Mouse (Mus musculus) hindbrain, embryonic 15.5 days (tissue): ENCODE measurements around the gene Ggta1. TPM values are rescaled to one million over a fixed set of nuclear protein-coding genes. Genes with fewer than 3 reads are reported as not detected.
A peak's percentile ranks its signal among the peaks of the same experiment; 100 is the strongest.

ENCODE experiments used
- ATAC-seq: fragments of 200-750 bp; cut with Nextera tagmentation; 2 replicates; pipeline ENCODE4 v1.8.0; 2017; ENCODE audit warnings: low read depth, moderate number of reproducible peaks, moderate TSS enrichment; ENCODE audit not compliant: low FRiP score
- H3K27ac ChIP-seq: fragments of 300-500 bp; sonication (generic); replicated peaks from 2 replicates; pipeline ENCODE4 v1.5.1; 2015; ENCODE audit warnings: mild to moderate bottlenecking, inconsistent platforms
- H3K27me3 ChIP-seq: fragments of 300-500 bp; sonication (generic); 2 replicates; pipeline ENCODE4 v1.6.1; 2015; ENCODE audit warnings: control low read depth, inconsistent platforms
- H3K36me3 ChIP-seq: fragments of 300-500 bp; sonication (generic); 2 replicates; pipeline ENCODE4 v1.6.1; 2015; ENCODE audit warnings: control low read depth, inconsistent platforms
- H3K4me1 ChIP-seq: fragments of 300-500 bp; sonication (generic); replicated peaks from 2 replicates; pipeline ENCODE4 v1.6.1; 2015; ENCODE audit warnings: control low read depth, inconsistent platforms
- H3K4me2 ChIP-seq: fragments of 300-500 bp; sonication (generic); 2 replicates; pipeline ENCODE4 v1.6.1; 2015; ENCODE audit warnings: moderate library complexity, mild to moderate bottlenecking, inconsistent platforms
- H3K4me3 ChIP-seq: fragments of 300-500 bp; sonication (generic); 2 replicates; pipeline ENCODE4 v1.5.1; 2015; ENCODE audit warnings: mild to moderate bottlenecking, inconsistent platforms
- H3K9ac ChIP-seq: fragments of 300-500 bp; sonication (generic); 2 replicates; pipeline ENCODE4 v1.6.1; 2015; ENCODE audit warnings: inconsistent platforms
- H3K9me3 ChIP-seq: fragments of 300-500 bp; sonication (generic); 2 replicates; pipeline ENCODE4 v1.6.1; 2016; ENCODE audit warnings: control low read depth, inconsistent platforms
- WGBS: fragments of 180-500 bp; shearing (Covaris S2); methylation state at CpG from one replicate; pipeline ENCODE4 v1.1.7; 2015; 5-methylcytosine and 5-hydroxymethylcytosine counted together
- polyA plus RNA-seq: library from polyadenylated mRNA; unstranded; fragments of >200 nt; fragmentation: Nextera tagmentation; extraction: Ambion mirVana; gene quantifications from 2 replicates; pipeline ENCODE4 v1.2.1, GENCODE M21; 2015

Ggta1 gene
- polyA plus RNA-seq, 1 experiment from 2014 or later, result 7.8 TPM

DNA sequence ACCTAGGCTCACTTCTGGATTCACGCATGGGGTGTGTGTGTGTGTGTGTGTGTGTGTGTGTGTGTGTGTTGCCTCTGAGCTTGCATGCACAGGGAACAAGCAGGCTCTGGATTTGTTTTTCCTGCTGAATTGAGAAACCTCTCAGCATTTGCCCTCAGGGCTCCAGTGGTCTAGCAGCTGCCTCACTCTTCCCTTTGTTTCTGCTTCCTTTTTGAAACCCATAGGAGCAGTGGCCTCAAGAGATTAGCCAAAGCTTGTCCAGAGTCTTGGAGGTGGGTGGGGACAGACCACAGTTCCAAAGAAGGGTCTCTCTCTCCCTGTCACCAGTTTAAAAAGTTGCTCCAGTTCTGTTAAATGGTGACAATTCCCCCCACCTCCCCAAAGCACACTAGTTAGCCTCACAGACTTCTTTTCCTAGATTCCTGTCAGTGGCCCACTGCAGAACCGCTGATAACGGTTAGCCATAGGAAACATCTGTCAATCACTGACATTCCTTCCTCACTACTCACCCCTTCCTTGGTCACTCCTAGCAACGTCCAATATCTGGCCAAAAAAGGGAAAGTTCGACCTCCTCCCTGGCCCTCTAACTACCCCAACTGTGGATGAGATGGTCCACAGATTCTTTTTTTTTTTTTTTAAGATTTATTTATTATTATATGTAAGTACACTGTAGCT lies 24.1 kb upstream of the Ggta1 start:
- Histone ChIP-seq H3K4me2 (no peak overlapping the region), H3K4me3 (no peak overlapping the region), H3K36me3 (no peaks in the 10 kb centered on the region), H3K9me3 (no peaks in the 10 kb centered on the region), H3K27me3 (no peaks in the 10 kb centered on the region), H3K27ac (no peak overlapping the region), H3K9ac (no peak overlapping the region), H3K4me1 (0 out of 2 replicates have a peak, but pooled peaks cover 6% of the 10 kb centered on the region)
- ATAC-seq, result no peak
- WGBS, result 40% methylated on average over 5 of the region's 5 CpGs

DNA sequence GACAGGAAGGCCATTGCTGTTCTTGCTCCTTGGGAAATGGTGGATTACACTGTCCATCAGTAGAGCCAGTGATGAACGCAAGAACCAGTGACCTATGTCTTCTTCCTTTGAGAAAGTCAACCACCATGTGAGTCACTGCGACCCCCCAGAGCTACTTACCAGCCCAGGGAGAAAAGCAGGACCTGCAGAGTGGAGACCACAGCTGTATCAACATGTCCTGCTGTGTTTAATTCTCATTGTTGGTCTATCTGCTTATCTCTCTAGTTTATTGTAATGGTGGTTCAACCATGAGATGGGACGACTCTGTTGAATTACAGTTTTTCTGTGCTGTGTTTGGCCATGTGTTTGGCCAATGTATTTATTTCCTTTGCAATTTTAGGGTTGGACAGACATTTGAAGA lies 21.1 kb upstream of the Ggta1 start:
- Histone ChIP-seq H3K9ac (no peak overlapping the region), H3K27me3 (no peaks in the 10 kb centered on the region), H3K9me3 (no peaks in the 10 kb centered on the region), H3K4me2 (no peak overlapping the region), H3K4me1 (peaks cover 5% of the 10 kb centered on the region; the same call in 1 of the 2 replicates), H3K36me3 (no peaks in the 10 kb centered on the region), H3K27ac (no peak overlapping the region), H3K4me3 (no peak overlapping the region)
- WGBS, result 92% methylated on average over 3 of the region's 3 CpGs
- ATAC-seq, result no peak

DNA sequence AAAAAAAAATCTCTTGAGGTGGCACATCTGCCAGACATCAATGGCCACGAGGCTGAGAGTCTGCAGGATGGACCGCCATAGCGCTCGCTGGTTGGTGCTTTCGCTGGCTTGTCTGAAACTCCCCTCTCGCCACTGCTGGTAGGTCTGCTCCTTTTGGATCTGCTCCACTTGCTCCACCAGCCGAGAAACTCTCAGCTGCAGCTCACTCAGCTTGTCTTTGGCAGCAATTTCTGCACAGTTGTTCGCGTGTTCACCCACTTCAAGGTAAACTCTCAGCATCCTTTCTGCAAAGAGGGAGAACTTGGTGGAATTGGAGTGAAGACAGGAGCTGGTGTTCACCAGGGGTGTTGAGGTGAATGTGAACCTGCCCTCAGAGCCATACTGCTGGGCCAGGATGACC lies 20.4 kb upstream of the Ggta1 start:
- 88% methylated on average over 9 of the region's 9 CpGs for WGBS
- H3K9ac ChIP-seq, result no peak overlapping the region
- H3K9me3 ChIP-seq, result no peaks in the 10 kb centered on the region
- H3K4me3 ChIP-seq, result no peak overlapping the region
- no peaks in the 10 kb centered on the region for H3K27me3 ChIP-seq
- H3K4me2 ChIP-seq, result no peak overlapping the region
- no peak overlapping the region for H3K27ac ChIP-seq
- ATAC-seq, result no peak
- no peaks in the 10 kb centered on the region for H3K36me3 ChIP-seq
- peaks cover 5% of the 10 kb centered on the region; the same call in 1 of the 2 replicates for H3K4me1 ChIP-seq

DNA sequence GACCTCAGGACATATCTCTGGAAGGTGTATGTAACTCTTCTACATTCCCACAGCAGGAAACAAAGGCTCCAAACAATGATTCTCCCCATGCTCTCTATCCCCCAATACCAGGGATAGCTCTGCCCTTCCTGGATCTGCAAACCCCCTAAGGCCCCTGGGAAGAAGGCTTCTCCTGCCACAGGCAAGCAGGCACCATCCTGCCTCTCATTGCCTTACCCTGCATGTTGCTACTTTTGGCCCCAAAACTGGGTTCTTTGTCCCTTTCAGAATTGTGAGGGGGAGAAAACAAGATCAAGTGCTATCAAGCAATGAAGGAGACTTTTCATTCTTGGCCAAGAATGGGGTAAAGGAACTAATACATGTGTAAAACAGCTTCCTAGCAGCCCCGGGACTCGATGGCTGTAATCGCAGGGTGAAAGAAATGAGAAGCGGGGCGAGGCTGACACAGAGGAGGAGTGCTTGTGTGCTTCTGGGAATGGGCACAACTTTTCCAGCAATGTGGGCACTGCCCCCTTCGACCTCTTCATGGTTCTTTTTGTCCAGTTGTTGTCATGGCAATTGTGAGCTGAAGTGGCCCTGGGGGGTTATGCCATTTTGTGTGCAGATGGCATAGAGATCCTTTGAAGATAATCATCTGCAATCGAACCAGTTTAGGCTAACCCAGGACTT lies 18.4 kb upstream of the Ggta1 start:
- no peak overlapping the region for H3K4me3 ChIP-seq
- H3K9me3 ChIP-seq, result no peaks in the 10 kb centered on the region
- peaks cover 5% of the 10 kb centered on the region; the same call in 1 of the 2 replicates for H3K4me1 ChIP-seq
- peak; percentile 61; the same call in 1 of the 2 replicates for ATAC-seq
- H3K4me2 ChIP-seq, result no peak overlapping the region
- H3K9ac ChIP-seq, result no peak overlapping the region
- WGBS, result 43% methylated on average over 7 of the region's 7 CpGs
- no peak overlapping the region for H3K27ac ChIP-seq
- no peaks in the 10 kb centered on the region for H3K27me3 ChIP-seq
- no peaks in the 10 kb centered on the region for H3K36me3 ChIP-seq

DNA sequence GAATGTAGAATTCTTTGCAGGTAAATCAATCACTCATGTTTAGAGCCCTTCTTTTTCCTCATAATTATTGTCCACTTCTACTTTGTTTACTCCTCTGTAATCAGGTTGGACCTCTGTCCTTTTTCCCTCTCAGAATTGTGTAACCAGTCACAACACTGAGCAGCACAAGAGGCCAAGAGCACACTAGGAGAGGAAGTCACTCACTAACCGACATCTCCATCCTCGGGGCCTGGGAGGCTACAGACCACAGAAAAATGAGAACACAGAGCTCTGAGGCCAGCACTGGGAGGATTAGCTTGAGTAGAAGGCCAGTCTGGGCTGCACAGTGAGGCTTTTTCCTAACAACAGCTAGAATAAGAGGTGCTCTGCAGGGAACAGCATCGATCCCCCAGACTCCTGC lies 17.0 kb upstream of the Ggta1 start:
- no peak overlapping the region for H3K27ac ChIP-seq
- peaks cover 5% of the 10 kb centered on the region; the same call in 1 of the 2 replicates for H3K4me1 ChIP-seq
- H3K9ac ChIP-seq, result no peak overlapping the region
- no peaks in the 10 kb centered on the region for H3K27me3 ChIP-seq
- H3K4me2 ChIP-seq, result no peak overlapping the region
- H3K36me3 ChIP-seq, result no peaks in the 10 kb centered on the region
- ATAC-seq, result no peak
- no peak overlapping the region for H3K4me3 ChIP-seq
- WGBS, result 70% methylated on average over 3 of the region's 3 CpGs
- no peaks in the 10 kb centered on the region for H3K9me3 ChIP-seq

DNA sequence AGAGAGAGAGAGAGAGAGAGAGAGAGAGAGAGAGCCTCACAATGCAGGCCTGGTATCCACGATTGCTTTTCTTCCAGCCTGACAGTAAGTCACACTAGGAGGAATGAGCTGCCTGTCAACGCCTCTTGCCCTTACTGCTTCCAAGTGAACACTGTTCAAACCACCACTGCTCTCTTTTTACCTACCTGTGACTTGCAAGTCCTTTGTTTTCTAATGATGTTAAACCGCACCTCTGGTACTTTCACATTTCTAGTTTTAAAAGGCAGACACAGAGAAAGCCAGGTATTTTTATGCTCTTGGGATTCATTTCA lies 15.7 kb upstream of the Ggta1 start:
- ATAC-seq, result no peak
- Histone ChIP-seq H3K27ac (no peak overlapping the region), H3K27me3 (no peaks in the 10 kb centered on the region), H3K4me1 (peaks cover 5% of the 10 kb centered on the region; the same call in 1 of the 2 replicates), H3K9ac (no peak overlapping the region), H3K4me3 (no peak overlapping the region), H3K9me3 (no peaks in the 10 kb centered on the region), H3K4me2 (no peak overlapping the region), H3K36me3 (no peaks in the 10 kb centered on the region)
- WGBS, result 61% methylated on average over 3 of the region's 3 CpGs

DNA sequence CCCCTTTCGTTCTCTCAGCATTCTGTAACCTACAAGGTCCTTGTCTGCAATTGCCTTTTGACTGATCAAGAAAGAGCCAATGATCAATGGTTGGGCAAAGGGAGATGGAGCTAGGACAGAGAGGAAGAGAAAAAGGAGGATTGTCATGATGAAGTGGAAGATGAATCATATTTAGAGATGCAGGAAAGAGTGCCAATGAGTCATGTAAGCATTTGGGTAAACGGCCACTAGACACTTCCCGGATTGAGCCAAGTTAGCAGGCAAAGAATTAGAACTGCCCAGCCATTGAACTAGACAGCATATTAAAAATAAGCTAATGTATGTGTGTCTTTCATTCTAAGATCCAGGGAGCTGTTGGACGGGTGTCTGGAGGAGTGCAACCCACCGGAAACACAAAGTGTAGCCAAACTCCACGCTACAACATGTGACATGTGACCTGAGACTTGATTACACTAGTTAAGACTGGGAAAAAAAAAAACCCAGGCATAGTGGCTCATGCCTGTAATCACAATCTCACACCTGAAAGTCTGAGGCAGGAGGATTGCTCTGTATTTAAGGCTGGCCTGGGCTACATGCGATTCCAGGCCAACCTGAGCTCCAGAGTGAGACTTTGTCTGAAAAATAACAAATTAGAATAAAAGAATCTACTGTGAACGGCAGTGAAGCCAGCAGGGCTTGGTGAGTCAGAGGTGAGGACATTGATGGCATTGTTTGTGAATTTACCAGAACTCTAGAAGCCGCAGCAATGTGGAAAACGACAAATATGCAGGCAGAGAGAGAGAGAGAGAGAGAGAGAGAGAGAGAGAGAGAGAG lies 15.2 kb upstream of the Ggta1 start:
- Histone ChIP-seq H3K9me3 (no peaks in the 10 kb centered on the region), H3K4me3 (no peak overlapping the region), H3K4me2 (no peak overlapping the region), H3K4me1 (peaks cover 5% of the 10 kb centered on the region; the same call in 1 of the 2 replicates), H3K27ac (no peak overlapping the region), H3K27me3 (no peaks in the 10 kb centered on the region), H3K9ac (no peak overlapping the region), H3K36me3 (no peaks in the 10 kb centered on the region)
- no peak for ATAC-seq
- WGBS, result 88% methylated on average over 10 of the region's 10 CpGs

DNA sequence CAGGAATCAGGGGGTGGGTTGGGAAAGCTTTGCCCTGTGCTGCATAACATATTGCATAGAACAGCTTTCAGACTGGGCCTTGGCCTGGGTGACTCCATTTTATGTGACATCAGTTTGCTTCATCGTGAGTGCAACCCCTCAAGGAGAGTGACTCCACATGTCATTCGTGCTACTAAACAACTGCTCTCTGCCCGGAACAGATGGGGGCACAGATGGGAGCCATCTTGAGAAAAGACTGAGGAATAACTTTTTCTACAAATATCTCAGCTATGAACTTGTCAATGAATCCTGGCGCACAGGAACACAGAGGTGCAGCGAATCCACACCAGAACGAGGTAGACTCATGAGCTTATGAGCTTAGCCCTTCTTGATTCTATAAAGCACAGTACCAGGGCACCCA lies 14.3 kb upstream of the Ggta1 start:
- Histone ChIP-seq H3K4me2 (no peak overlapping the region), H3K36me3 (no peaks in the 10 kb centered on the region), H3K27ac (no peak overlapping the region), H3K27me3 (no peaks in the 10 kb centered on the region), H3K9me3 (no peaks in the 10 kb centered on the region), H3K4me3 (no peak overlapping the region), H3K4me1 (peaks cover 5% of the 10 kb centered on the region; the same call in 1 of the 2 replicates), H3K9ac (no peak overlapping the region)
- WGBS, result 85% methylated on average over 6 of the region's 6 CpGs
- ATAC-seq, result no peak

DNA sequence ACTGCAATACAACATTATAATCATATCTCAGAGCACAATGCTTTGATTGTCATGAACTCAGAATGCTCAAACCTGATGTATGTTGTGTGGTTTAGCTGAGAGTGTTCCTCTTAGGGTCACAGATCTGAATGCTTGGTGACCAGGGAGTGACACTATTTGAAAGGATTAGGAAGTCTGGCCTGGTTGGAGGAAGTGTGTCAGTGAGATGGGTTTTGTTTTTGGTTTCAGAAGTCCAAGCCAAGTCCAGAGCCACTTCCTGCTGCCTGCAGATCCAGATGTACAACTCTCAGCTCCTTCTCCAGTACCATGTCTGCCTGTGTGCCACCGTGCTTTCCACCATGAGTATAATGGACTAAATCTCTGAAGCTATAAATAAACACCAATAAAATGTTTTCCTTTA lies 11.9 kb upstream of the Ggta1 start:
- H3K9me3 ChIP-seq, result no peaks in the 10 kb centered on the region
- no peak overlapping the region for H3K27ac ChIP-seq
- H3K4me3 ChIP-seq, result no peak overlapping the region
- no peak overlapping the region for H3K4me2 ChIP-seq
- H3K4me1 ChIP-seq, result no peaks in the 10 kb centered on the region
- no peak overlapping the region for H3K9ac ChIP-seq
- ATAC-seq, result no peak
- H3K27me3 ChIP-seq, result no peaks in the 10 kb centered on the region
- WGBS, result 96% methylated on average over 1 of the region's 1 CpGs
- H3K36me3 ChIP-seq, result no peaks in the 10 kb centered on the region

DNA sequence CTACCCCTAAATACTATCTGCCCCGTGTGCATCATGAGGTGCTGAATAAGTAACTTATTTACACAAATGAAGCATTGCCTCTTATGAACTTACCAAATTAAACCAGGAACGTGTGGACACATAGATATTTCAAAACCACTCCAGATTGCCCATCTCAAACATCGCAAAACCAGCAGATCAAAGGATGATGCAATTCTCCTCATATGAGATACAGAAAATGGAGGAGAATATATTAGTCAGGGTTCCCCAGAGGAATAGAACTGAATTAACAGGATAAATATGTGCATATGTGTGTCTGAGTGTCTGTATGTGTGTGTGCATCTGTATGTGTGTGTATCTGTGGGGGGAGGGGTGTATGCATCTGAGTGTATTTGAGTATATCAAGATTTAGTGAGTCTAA lies 6.2 kb upstream of the Ggta1 start:
- no peak for ATAC-seq

DNA sequence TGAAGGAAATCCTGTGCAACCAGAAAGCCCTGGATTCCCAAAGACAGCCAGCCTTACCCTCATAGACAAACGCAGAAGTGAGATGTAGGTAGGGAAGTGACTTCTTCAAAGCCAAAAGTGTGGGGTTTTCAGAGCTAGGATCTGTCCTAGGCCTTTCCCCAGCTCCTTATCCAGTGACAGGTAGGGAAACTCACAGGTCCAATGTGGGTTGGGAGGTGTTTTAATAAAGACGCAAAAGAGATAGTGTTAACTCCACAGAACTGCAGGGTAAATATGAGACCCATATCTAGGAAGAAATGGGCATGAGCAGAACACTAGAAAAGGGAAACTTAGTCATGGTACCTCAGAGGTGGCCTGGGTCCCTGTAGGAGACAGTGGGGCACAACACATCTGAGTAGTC lies 5.2 kb upstream of the Ggta1 start:
- Histone ChIP-seq H3K9me3 (no peaks in the 10 kb centered on the region), H3K27me3 (no peaks in the 10 kb centered on the region), H3K4me1 (no peaks in the 10 kb centered on the region), H3K4me3 (no peak overlapping the region), H3K36me3 (no peaks in the 10 kb centered on the region), H3K9ac (no peak overlapping the region), H3K4me2 (no peak overlapping the region), H3K27ac (no peak overlapping the region)
- 85% methylated on average over 2 of the region's 2 CpGs for WGBS
- ATAC-seq, result no peak

More for the DNA sequence above, 6.2 kb upstream of the Ggta1 start:
- Histone ChIP-seq H3K4me1 (no peaks in the 10 kb centered on the region), H3K27ac (no peak overlapping the region), H3K4me2 (no peak overlapping the region), H3K9ac (no peak overlapping the region), H3K27me3 (no peaks in the 10 kb centered on the region), H3K36me3 (no peaks in the 10 kb centered on the region), H3K4me3 (no peak overlapping the region), H3K9me3 (no peaks in the 10 kb centered on the region)
- WGBS, result 81% methylated on average over 3 of the region's 3 CpGs

DNA sequence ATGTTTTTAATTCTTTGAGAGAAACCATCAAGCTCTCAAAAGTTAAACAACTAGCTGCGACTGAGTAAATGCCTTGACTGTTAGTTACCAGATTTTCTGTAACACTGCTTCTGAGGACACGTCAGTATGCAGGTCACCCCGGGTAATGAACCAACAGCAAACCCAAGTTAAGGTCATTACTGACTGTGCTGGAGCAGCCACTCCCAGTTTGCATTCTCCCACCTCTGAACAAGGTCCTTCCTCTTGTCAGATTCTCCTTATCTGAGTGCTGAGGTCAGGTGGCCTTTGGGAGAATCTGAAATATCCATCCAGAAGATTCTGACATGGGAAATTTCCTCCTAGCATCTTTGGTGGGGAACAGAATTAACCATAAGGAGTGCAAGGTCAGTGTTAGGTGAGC lies 4.8 kb upstream of the Ggta1 start:
- H3K27ac ChIP-seq, result no peak overlapping the region
- no peak for ATAC-seq
- H3K36me3 ChIP-seq, result no peaks in the 10 kb centered on the region
- 83% methylated on average over 3 of the region's 3 CpGs for WGBS
- no peak overlapping the region for H3K4me2 ChIP-seq
- H3K27me3 ChIP-seq, result no peaks in the 10 kb centered on the region
- H3K9ac ChIP-seq, result no peak overlapping the region
- H3K4me1 ChIP-seq, result peaks cover 2% of the 10 kb centered on the region
- H3K4me3 ChIP-seq, result no peak overlapping the region
- no peaks in the 10 kb centered on the region for H3K9me3 ChIP-seq
